Mouse (Mus musculus) CH12.LX (cell line): ENCODE measurements at regions not wholly inside any gene's neighbourhood (a gene's known extent, or its start where the extent isn't known, plus 50 kb on each side); places are given as distances from the start of the nearest gene placed in this dataset.

Source experiments
- DNase-seq: peaks from one replicate; pipeline ENCODE4 v3.0.0-alpha.2; 2013; ENCODE audit errors: extremely low read depth
- H3K27ac ChIP-seq: 2 replicates; pipeline ENCODE4 v1.5.1; 2012; ENCODE audit warnings: low read depth, mild to moderate bottlenecking, control low read depth, moderate library complexity; ENCODE audit not compliant: insufficient read depth
- H3K27me3 ChIP-seq: replicated peaks from 2 replicates; pipeline ENCODE3; 2012; ENCODE audit warnings: inconsistent platforms
- H3K36me3 ChIP-seq, 2 experiments: replicated peaks in 1 of 2; 2 replicates each; pipeline versions ENCODE3 to v1.6.1; 2012; ENCODE audit warnings: inconsistent platforms in 1 of 2, low read length in 1 of 2, mild to moderate bottlenecking in 1 of 2, mixed read lengths in 1 of 2, moderate library complexity in 1 of 2; ENCODE audit not compliant: control insufficient read depth in 1 of 2, insufficient read depth in 1 of 2
- H3K4me1 ChIP-seq, 2 experiments: 2 replicates each; pipeline ENCODE4 v1.6.1; 2012; ENCODE audit warnings: inconsistent platforms in 1 of 2, moderate library complexity in 1 of 2; ENCODE audit not compliant: insufficient read depth in 2 of 2, control insufficient read depth in 1 of 2
- H3K4me2 ChIP-seq: 2 replicates; pipeline ENCODE4 v1.6.1; 2012; ENCODE audit warnings: low read depth, mild to moderate bottlenecking, control low read depth; ENCODE audit not compliant: poor library complexity, insufficient read depth, severe bottlenecking
- H3K4me3 ChIP-seq, 3 experiments: fragments of 150-350 bp in 1 of 3; sonication (generic) in 1 of 3; replicated peaks in 1 of 3; 2 replicates each; pipeline versions ENCODE3 to v1.5.1; 2011 to 2012; ENCODE audit warnings: low read depth in 2 of 3, low read length in 2 of 3, mild to moderate bottlenecking in 2 of 3, moderate library complexity in 2 of 3, control low read depth in 1 of 3, improper control_type of control experiment in 1 of 3, inconsistent platforms in 1 of 3, mixed read lengths in 1 of 3; ENCODE audit not compliant: poor library complexity in 1 of 3
- H3K79me2 ChIP-seq: replicated peaks from 2 replicates; pipeline ENCODE4 v1.6.1; 2012; ENCODE audit warnings: mild to moderate bottlenecking, moderate library complexity; ENCODE audit not compliant: control insufficient read depth, poor library complexity, insufficient read depth, severe bottlenecking; ENCODE audit errors: extremely low read depth
- H3K9ac ChIP-seq: 2 replicates; pipeline ENCODE4 v1.6.1; 2012; ENCODE audit warnings: low read depth, mild to moderate bottlenecking, control low read depth, moderate library complexity; ENCODE audit not compliant: insufficient read depth
- H3K9me3 ChIP-seq: replicated peaks from 2 replicates; pipeline ENCODE3; 2012; ENCODE audit warnings: low read length, inconsistent platforms, mixed read lengths
- BHLHE40 ChIP-seq: IDR thresholded peaks from 2 replicates; pipeline ENCODE4 v1.6.1; 2011; ENCODE audit warnings: mild to moderate bottlenecking, low read depth, low read length, improper control_type of control experiment
- CHD1 ChIP-seq: IDR thresholded peaks from 2 replicates; pipeline ENCODE4 v1.6.1; 2012; ENCODE audit warnings: low read depth, low read length, improper control_type of control experiment, inconsistent platforms
- CTCF ChIP-seq, 2 experiments: IDR thresholded peaks in 1 of 2; conservative IDR thresholded peaks in 1 of 2; 2 replicates each; pipeline ENCODE4 v1.5.1; 2011 to 2012; ENCODE audit warnings: low read depth in 2 of 2, low read length in 2 of 2, improper control_type of control experiment in 1 of 2, inconsistent platforms in 1 of 2, mild to moderate bottlenecking in 1 of 2, moderate library complexity in 1 of 2
- E2F4 ChIP-seq: IDR thresholded peaks from 2 replicates; pipeline ENCODE4 v1.6.1; 2011; ENCODE audit warnings: low read depth, low read length, improper control_type of control experiment; ENCODE audit not compliant: insufficient replicate concordance
- ELF1 ChIP-seq: IDR thresholded peaks from 2 replicates; pipeline ENCODE4 v1.6.1; 2014; ENCODE audit warnings: low read depth, mild to moderate bottlenecking, inconsistent platforms, low read length, improper control_type of control experiment
- GABPA ChIP-seq: IDR thresholded peaks from 2 replicates; pipeline ENCODE4 v1.6.1; 2012; ENCODE audit warnings: low read depth, low read length, improper control_type of control experiment, inconsistent platforms; ENCODE audit not compliant: insufficient replicate concordance
- HCFC1 ChIP-seq: IDR thresholded peaks from 2 replicates; pipeline ENCODE4 v1.6.1; 2012; ENCODE audit warnings: low read depth, mild to moderate bottlenecking, inconsistent platforms, low read length, improper control_type of control experiment
- JUND ChIP-seq: conservative IDR thresholded peaks from 2 replicates; pipeline ENCODE4 v1.6.1; 2011; ENCODE audit warnings: low read depth, low read length, improper control_type of control experiment
- MAFK ChIP-seq: IDR thresholded peaks from 2 replicates; pipeline ENCODE4 v1.6.1; 2011; ENCODE audit warnings: low read length, improper control_type of control experiment; ENCODE audit not compliant: insufficient replicate concordance
- MAX ChIP-seq: IDR thresholded peaks from 2 replicates; pipeline ENCODE4 v1.6.1; 2011; ENCODE audit warnings: low read length, improper control_type of control experiment
- MAZ ChIP-seq: IDR thresholded peaks from 2 replicates; pipeline ENCODE4 v1.6.1; 2012; ENCODE audit warnings: low read depth, mild to moderate bottlenecking, inconsistent platforms, low read length, improper control_type of control experiment, moderate library complexity
- MXI1 ChIP-seq: IDR thresholded peaks from 2 replicates; pipeline ENCODE4 v1.6.1; 2011; ENCODE audit warnings: mild to moderate bottlenecking, low read depth, low read length, improper control_type of control experiment
- MYC ChIP-seq: IDR thresholded peaks from 2 replicates; pipeline ENCODE4 v1.6.1; 2011; ENCODE audit warnings: low read depth, mild to moderate bottlenecking, improper control_type of control experiment, low read length
- NRF1 ChIP-seq: IDR thresholded peaks from 2 replicates; pipeline ENCODE4 v1.6.1; 2014; ENCODE audit warnings: low read depth, mild to moderate bottlenecking, inconsistent platforms, low read length, improper control_type of control experiment, moderate library complexity
- PAX5 ChIP-seq: IDR thresholded peaks from 2 replicates; pipeline ENCODE4 v1.6.1; 2012; ENCODE audit warnings: low read length, inconsistent platforms, mixed read lengths
- POLR2AphosphoS2 ChIP-seq: IDR thresholded peaks from 2 replicates; pipeline ENCODE4 v1.6.1; 2011; ENCODE audit warnings: low read depth, low read length, improper control_type of control experiment
- RCOR1 ChIP-seq: conservative IDR thresholded peaks from 2 replicates; pipeline ENCODE4 v1.6.1; 2012; ENCODE audit warnings: low read depth, mild to moderate bottlenecking, inconsistent platforms, low read length, improper control_type of control experiment
- SIN3A ChIP-seq: IDR thresholded peaks from 2 replicates; pipeline ENCODE4 v1.6.1; 2012; ENCODE audit warnings: low read length, improper control_type of control experiment, inconsistent platforms
- SMC3 ChIP-seq: IDR thresholded peaks from 2 replicates; pipeline ENCODE4 v1.6.1; 2011; ENCODE audit warnings: low read depth, low read length, improper control_type of control experiment
- TCF12 ChIP-seq: IDR thresholded peaks from 2 replicates; pipeline ENCODE4 v1.6.1; 2014; ENCODE audit warnings: low read depth, mild to moderate bottlenecking, inconsistent platforms, low read length, improper control_type of control experiment
- USF1 ChIP-seq: IDR thresholded peaks from 2 replicates; pipeline ENCODE4 v1.6.1; 2014; ENCODE audit warnings: low read depth, mild to moderate bottlenecking, inconsistent platforms, low read length, improper control_type of control experiment
- USF2 ChIP-seq: conservative IDR thresholded peaks from 2 replicates; pipeline ENCODE4 v1.6.1; 2011; ENCODE audit warnings: low read depth, low read length, improper control_type of control experiment
- ZC3H11A ChIP-seq: IDR thresholded peaks from 2 replicates; pipeline ENCODE4 v1.6.1; 2012; ENCODE audit warnings: low read depth, mild to moderate bottlenecking, inconsistent platforms, low read length, improper control_type of control experiment
- ZMIZ1 ChIP-seq: IDR thresholded peaks from 2 replicates; pipeline ENCODE4 v1.6.1; 2012; ENCODE audit warnings: low read depth, mild to moderate bottlenecking, inconsistent platforms, low read length, improper control_type of control experiment
- ZNF384 ChIP-seq: IDR thresholded peaks from 2 replicates; pipeline ENCODE4 v1.6.1; 2012; ENCODE audit warnings: low read depth, low read length, improper control_type of control experiment, inconsistent platforms
- dilution Hi-C: fragments of 300-500 bp; cut with MboI; formaldehyde crosslinking; loops from 2 replicates; pipeline ENCODE4 v1.14.3; 2020; ENCODE audit warnings: low sequenced_read_pairs; ENCODE audit not compliant: extremely low pct_unique_long_range_greater_than_20kb, extremely low pct_ligation_motif_present
- in situ Hi-C: fragments of 300-500 bp; cut with MboI; formaldehyde crosslinking; loops from 3 replicates; pipeline ENCODE4 v1.14.3; 2019; ENCODE audit warnings: low sequenced_read_pairs, low pct_ligation_motif_present, low pct_unique_long_range_greater_than_20kb, mixed read lengths

GRCm38 (mm10) chr15:31097301-31097700, 126.8 kb upstream of the Dap start:
- Histone ChIP-seq H3K36me3 (no peaks in the 10 kb centered on the region), H3K9ac (no peak overlapping the region), H3K79me2 (no peaks in the 10 kb centered on the region), H3K9me3 (no peaks in the 10 kb centered on the region), H3K27me3 (no peaks in the 10 kb centered on the region), H3K4me1 (peaks cover 0 to 6% of the 10 kb centered on the region in 2 experiments; a peak in 2 of 4 replicates), H3K4me2 (no peak overlapping the region), H3K27ac (no peak overlapping the region), H3K4me3 (no peak overlapping the region)
- in situ Hi-C loops (no loop called here), dilution Hi-C loops (no loop called here)
- no peak for DNase-seq
- TF ChIP-seq NRF1: no peak
- no peak for TF ChIP-seq PAX5
- TF ChIP-seq MYC: no peak
- no peak for TF ChIP-seq SMC3
- no peak for TF ChIP-seq ZMIZ1
- TF ChIP-seq TCF12: no peak
- TF ChIP-seq USF2: no peak
- TF ChIP-seq CTCF (conservative IDR thresholded peaks at IDR 0.05 in 1 of 2, IDR thresholded peaks at IDR 0.05 in 1 of 2; ENCODE audit: low read depth in 2 of 2, low read length in 2 of 2): no peak
- TF ChIP-seq E2F4: no peak
- no peak for TF ChIP-seq SIN3A
- TF ChIP-seq ZNF384: no peak
- no peak for TF ChIP-seq JUND
- TF ChIP-seq RCOR1: no peak

DNA sequence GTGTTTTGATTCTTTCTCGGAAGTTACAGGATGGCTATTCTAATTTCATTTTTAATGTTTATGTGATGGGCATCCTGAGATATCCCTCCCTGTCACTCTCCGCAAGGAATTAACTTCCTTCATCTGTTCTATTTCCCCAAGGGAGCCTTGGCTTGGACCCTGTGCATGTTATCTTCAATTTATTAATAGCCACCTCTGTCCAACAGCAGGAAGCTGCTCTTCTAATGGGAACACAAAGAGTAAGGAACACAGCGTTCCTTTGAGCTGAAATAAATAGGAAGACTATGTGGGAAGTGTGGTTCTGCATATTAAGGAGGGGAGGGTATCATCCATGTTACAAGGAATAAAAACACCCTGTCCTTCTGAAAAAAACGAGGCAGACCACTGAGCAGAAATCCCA, 119.4 kb upstream of the Dap start:
- Histone ChIP-seq H3K4me1 (peaks cover 0 to 5% of the 10 kb centered on the region in 2 experiments; a peak in 1 of 4 replicates), H3K27ac (no peak overlapping the region), H3K4me3 (no peak overlapping the region), H3K4me2 (no peak overlapping the region)
- TF ChIP-seq MXI1 (no peak), MAZ (no peak), E2F4 (no peak), USF2 (no peak), ZMIZ1 (no peak), NRF1 (no peak), ELF1 (no peak), CHD1 (no peak), BHLHE40 (no peak), MAX (no peak), SMC3 (no peak), ZC3H11A (no peak), USF1 (no peak), HCFC1 (no peak), POLR2AphosphoS2 (no peak), GABPA (no peak), MAFK (no peak)
- TF ChIP-seq, all 38 proteins: peak for 0
- in situ Hi-C loops: no loop called here
- H3K36me3 ChIP-seq: no peaks in the 10 kb centered on the region
- dilution Hi-C loops: no loop called here
- no peaks in the 10 kb centered on the region for H3K9me3 ChIP-seq
- no peak overlapping the region for H3K9ac ChIP-seq
- no peaks in the 10 kb centered on the region for H3K79me2 ChIP-seq
- DNase-seq: no peak
- no peaks in the 10 kb centered on the region for H3K27me3 ChIP-seq
